Mouse (Mus musculus): Measurements from ENCODE around the gene Krtap28-13.

- TF ChIP-seq CTCF (IDR thresholded peaks at IDR 0.05; ENCODE audit: insufficient read depth, low read depth, low read length) = no peak
- TF ChIP-seq POLR2A (IDR thresholded peaks at IDR 0.05; ENCODE audit: insufficient read depth, low read depth, low read length) = no peak
These were observed 22.5 kb upstream of the Krtap28-13 start, which contains the start of gene Slc19a3 for GRCm38 (mm10) chr1:83038109-83038672.
